Mouse (Mus musculus) megakaryocyte, embryonic 14.5 days (primary cell): ENCODE data around the gene Olfr654.

Experiments
- FLI1 ChIP-seq: IDR thresholded peaks from 2 replicates; pipeline ENCODE4 v1.6.1; 2012; ENCODE audit warnings: low read length, inconsistent platforms, mixed read lengths
- GATA1 ChIP-seq: IDR thresholded peaks from 3 replicates; pipeline ENCODE4 v1.6.1; 2012; ENCODE audit warnings: mixed read lengths, low read length, inconsistent platforms, borderline replicate concordance

DNA sequence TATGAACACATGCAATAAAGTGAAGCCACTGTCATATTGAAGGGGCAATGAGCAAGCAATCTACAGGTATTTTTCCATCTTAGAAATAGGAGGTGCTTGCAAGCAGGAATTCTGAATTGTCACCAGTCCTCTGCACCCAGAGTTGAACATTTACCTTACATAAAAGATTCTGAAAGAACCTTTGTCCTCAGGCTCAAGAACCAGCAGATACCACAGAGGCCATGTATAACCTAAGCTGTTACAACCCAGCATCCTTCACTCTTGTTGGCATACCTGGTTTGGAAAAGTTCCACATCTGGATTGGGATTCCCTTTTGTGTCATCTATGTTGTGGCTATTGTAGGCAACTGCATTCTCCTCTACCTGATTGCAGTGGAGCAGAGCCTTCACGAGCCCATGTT, 34.1 kb upstream of the Olfr654 start:
- TF ChIP-seq GATA1 (no peak), FLI1 (no peak)
